Mouse (Mus musculus): Measurements from ENCODE around the gene D6Wsu163e. TPM values are rescaled to one million over a fixed set of nuclear protein-coding genes. Genes with fewer than 3 reads are reported as not detected.

D6Wsu163e gene
- polyA plus RNA-seq (2015; fragmentation: Nextera tagmentation; extraction: Ambion mirVana) = 29.2 and 30.5 TPM in 2 replicates

DNA sequence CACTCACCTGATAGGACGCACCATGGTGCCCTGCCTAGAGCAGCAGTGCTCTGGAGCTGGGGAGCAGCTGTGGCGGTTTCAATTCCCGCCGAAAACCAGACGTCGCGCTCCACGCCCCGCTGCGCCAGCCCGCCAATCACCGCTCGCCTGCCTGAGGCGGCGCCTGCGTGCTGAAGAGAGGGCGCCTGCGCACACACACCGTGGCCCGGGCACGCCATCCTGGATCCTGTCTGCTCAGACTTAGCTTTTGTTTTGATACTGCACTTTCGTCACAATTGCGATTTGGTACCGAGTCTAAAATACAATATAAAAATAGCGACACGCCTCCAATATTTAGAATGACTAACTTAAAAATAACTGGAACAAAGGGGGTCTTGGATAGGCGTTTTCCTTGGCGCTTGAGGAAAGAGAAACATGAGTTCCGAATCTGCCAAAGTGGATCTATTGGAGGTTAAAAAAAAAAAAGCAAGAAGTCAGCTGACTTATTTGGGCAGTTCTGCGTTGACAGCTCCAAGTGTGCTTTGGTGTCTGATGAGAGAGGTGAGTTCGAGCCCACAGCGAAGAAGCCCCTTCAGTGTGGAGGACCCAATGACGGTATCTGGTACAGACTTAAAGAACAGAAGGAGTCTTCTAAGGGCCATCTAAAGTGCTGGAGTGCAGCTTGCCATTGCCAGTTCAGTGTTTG is at the start of gene D6Wsu163e, which contains the start of gene Rad51ap1:
Gene D6Wsu163e (plus strand): TSS at position 476 of the 685 bp plus-strand sequence.
Gene Rad51ap1 (minus strand): TSS at position 101 of the 685 bp plus-strand sequence.
- Histone ChIP-seq H3K4me1 (peaks cover 22% of the 10 kb centered on the region), H3K36me3 (replicated peaks) (peaks cover 5% of the 10 kb centered on the region; the same call in 1 of the 2 replicates), H3K4me2 (peak within 1 kb of the TSS; percentile 92), H3K9me3 (no peaks in the 10 kb centered on the region), H3K4me3 (peak within 1 kb of the TSS; percentile 60), H3K27me3 (replicated peaks) (no peaks in the 10 kb centered on the region), H3K27ac (peak within 1 kb of the TSS; percentile 66), H3K9ac (peak within 1 kb of the TSS; percentile 53)
- WGBS = under 1% methylated on average over 33 of the region's 33 CpGs
- ATAC-seq (replicated peaks) = peak; percentile 98

DNA sequence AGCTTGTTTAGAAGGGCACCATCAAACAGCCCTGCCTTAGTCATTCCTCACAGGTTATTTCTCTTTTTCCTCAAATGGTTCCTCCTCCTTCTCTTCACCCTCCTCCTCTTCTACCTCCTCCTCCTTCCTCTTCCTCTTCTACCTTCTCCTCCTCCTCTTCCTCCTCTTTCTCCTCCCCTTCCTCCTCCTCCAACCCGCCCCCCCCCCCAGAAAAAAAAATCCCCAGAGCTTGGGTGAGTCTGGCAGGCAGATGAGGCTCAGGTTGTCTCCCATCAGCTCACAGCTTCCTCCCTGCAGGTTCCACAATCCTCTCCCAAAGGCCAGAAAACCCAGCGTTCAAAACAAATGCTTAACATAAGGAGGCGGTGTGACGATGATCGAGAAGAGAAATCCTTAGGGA is 32.4 kb upstream of the D6Wsu163e start:
- H3K27ac ChIP-seq = no peak overlapping the region
- H3K36me3 ChIP-seq (replicated peaks) = no peaks in the 10 kb centered on the region
- H3K4me3 ChIP-seq = no peak overlapping the region
- H3K27me3 ChIP-seq (replicated peaks) = no peaks in the 10 kb centered on the region
- no peaks in the 10 kb centered on the region for H3K4me1 ChIP-seq
- 75% methylated on average over 4 of the region's 5 CpGs for WGBS
- no peak for ATAC-seq (replicated peaks)
- no peaks in the 10 kb centered on the region for H3K9me3 ChIP-seq
- H3K4me2 ChIP-seq = no peak overlapping the region
- H3K9ac ChIP-seq = no peak overlapping the region

DNA sequence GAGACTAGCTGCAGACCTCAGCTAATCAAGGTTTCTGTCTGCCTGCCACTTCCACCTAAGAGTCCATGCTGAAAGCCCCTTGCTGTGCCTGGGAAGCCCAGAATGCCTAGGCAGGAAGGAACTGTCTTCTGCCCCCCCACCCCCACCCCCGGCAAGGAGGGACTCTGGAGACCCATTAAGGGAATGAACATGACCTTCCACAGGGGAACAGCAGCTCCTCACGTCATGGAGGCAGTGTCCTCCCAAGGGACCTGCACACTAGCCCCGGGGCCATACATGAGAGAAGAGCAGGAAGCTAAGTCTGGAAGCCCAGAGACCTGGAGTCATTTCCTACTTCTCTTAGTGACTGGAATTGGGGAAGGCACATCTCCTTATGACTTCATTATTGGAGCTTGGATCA is 31.9 kb upstream of the D6Wsu163e start:
- Histone ChIP-seq H3K4me2 (no peak overlapping the region), H3K27ac (no peak overlapping the region), H3K27me3 (replicated peaks) (no peaks in the 10 kb centered on the region), H3K36me3 (replicated peaks) (no peaks in the 10 kb centered on the region), H3K9ac (no peak overlapping the region), H3K4me3 (no peak overlapping the region), H3K9me3 (no peaks in the 10 kb centered on the region), H3K4me1 (no peaks in the 10 kb centered on the region)
- WGBS = 73% methylated on average over 3 of the region's 3 CpGs
- ATAC-seq (replicated peaks) = no peak

DNA sequence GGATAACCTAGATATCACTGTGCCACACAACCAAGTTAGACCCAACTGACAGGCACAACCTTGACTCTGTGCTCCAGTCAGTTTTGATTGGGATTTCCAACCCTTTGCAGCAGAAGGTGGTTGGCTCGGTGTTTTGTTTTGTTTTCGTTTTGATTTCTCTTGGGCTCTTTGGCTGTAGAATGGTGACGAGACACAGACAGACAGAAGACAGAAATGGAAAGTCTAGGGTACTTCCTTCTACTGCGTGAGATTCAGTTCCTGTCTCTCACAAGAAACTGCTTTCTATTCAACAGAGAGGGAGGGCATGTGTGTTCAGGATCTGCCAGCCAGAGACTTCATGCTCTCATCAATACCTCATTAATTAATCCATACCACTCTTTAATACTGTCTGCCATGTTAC is 29.0 kb upstream of the D6Wsu163e start:
- Histone ChIP-seq H3K36me3 (replicated peaks) (no peaks in the 10 kb centered on the region), H3K4me1 (no peaks in the 10 kb centered on the region), H3K27me3 (replicated peaks) (no peaks in the 10 kb centered on the region), H3K4me2 (no peak overlapping the region), H3K9me3 (no peaks in the 10 kb centered on the region), H3K4me3 (no peak overlapping the region), H3K27ac (no peak overlapping the region), H3K9ac (no peak overlapping the region)
- ATAC-seq (replicated peaks) = no peak
- 87% methylated on average over 4 of the region's 4 CpGs for WGBS

DNA sequence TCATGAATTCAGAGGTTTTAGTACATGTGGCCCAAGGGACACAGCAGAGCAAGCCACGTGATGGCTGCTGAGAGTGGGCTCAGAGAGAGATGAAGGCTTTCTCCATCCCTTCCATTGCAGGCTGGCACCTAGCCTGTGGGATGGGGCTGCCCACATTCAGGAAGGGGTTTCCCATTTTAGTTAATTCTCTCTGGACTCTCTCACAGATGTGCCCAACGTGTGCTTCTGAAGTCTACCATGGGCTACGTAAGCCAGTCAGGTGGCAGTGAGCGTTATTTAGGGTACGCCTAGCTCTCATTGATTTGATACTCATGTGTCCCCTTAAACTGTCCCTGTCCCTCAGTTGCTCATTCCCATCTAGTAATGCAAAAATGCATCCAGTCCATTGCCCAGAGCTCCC is 24.8 kb upstream of the D6Wsu163e start:
- Histone ChIP-seq H3K27ac (no peak overlapping the region), H3K4me3 (no peak overlapping the region), H3K9ac (no peak overlapping the region), H3K27me3 (replicated peaks) (no peaks in the 10 kb centered on the region), H3K36me3 (replicated peaks) (no peaks in the 10 kb centered on the region), H3K9me3 (no peaks in the 10 kb centered on the region), H3K4me2 (no peak overlapping the region), H3K4me1 (no peaks in the 10 kb centered on the region)
- ATAC-seq (replicated peaks) = no peak
- whole genome bisulfite sequencing = 84% methylated on average over 5 of the region's 5 CpGs

DNA sequence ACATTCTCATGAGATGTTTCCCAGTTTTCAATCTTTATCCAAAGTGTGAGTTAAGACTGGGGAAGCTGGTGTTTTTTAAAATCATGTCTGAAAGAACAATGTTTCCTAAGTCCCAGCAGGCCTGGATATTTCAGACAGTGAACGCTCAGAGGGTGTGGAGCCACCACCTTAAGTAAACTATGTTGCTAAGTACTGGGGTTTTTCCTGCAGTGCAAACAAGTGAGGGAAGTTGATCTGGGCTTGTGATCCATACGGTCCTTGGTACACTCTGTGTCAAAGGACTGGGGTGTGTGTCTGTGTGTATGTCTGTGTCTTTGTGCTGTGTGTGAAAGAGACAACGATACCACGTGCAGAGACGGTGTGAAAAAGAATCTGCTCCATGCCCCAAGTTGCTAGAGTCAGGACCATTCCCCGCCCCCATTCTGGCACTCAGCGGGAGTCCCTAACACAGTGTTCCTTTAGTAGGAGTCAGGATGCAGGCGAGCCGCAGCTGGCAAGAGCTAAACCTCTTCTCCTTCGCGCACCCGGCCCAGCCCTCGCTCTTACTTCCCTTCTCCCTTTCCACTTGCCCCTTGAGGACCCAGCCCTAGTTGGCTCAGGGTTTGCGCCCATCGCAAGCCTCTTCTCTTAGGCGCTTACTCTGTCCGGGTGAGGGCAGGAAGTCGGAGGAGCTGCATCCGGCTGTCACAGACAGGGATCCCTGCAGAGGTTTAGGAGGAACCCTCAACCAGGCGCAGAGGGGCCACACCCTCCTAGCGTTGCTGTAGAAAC is 18.5 kb upstream of the D6Wsu163e start, which contains the start of gene Dyrk4:
Gene Dyrk4 (minus strand): TSS at position 729 of the 771 bp plus-strand sequence.
- H3K9ac ChIP-seq = no peak within 1 kb of the TSS
- WGBS = 5% methylated on average over 21 of the region's 21 CpGs
- H3K27me3 ChIP-seq (replicated peaks) = no peaks in the 10 kb centered on the region
- 0 out of 2 replicates have a peak within 1 kb of the TSS, but pooled peaks have one; percentile 9 for H3K4me3 ChIP-seq
- H3K9me3 ChIP-seq = no peaks in the 10 kb centered on the region
- no peaks in the 10 kb centered on the region for H3K4me1 ChIP-seq
- peak within 1 kb of the TSS; percentile 32 for H3K4me2 ChIP-seq
- H3K27ac ChIP-seq = no peak within 1 kb of the TSS
- H3K36me3 ChIP-seq (replicated peaks) = no peaks in the 10 kb centered on the region
- no peak for ATAC-seq (replicated peaks)

DNA sequence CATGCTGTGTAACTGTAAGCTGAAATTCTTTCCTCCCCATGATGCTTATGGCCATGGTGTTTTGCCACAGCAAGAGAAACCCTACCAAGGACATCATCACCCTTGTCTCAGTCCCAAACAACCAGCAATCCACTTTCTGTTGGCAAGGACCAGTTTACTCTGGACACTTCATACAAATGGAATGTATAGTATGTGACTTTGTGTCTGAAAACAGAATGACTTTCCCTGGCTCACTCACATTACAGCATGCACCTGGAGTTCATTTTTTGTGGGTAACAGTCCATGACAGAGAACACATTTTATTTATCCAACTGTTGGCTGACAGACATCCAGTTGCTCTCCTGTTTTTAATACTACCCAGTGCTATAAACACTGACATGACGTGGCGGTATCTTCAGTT is 6.9 kb upstream of the D6Wsu163e start:
- H3K9ac ChIP-seq = no peak overlapping the region
- no peak overlapping the region for H3K4me2 ChIP-seq
- no peaks in the 10 kb centered on the region for H3K36me3 ChIP-seq (replicated peaks)
- H3K9me3 ChIP-seq = no peaks in the 10 kb centered on the region
- no peak overlapping the region for H3K4me3 ChIP-seq
- H3K27me3 ChIP-seq (replicated peaks) = no peaks in the 10 kb centered on the region
- 98% methylated on average over 2 of the region's 2 CpGs for WGBS
- H3K4me1 ChIP-seq = 0 out of 2 replicates have a peak, but pooled peaks cover under 1% of the 10 kb centered on the region
- no peak for ATAC-seq (replicated peaks)
- H3K27ac ChIP-seq = no peak overlapping the region

DNA sequence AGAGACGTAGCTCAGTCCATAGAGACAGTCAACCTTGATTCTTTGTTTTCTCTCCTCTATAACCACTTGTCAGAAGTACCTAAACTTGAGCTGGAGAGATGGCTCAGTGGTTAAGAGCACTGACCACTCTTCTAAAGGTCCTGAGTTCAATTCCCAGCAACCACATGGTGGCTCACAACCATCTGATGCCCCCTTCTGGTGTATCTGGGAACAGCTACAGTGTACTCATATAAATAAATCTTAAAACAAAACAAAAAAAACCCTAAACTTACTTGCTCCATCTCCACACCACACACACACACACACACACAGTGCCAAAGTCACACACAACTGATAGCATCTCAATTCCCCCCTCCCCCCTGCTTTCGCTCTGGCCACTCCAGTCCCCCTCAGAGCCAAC is 1.7 kb upstream of the D6Wsu163e start:
- Histone ChIP-seq H3K9me3 (no peaks in the 10 kb centered on the region), H3K4me2 (peak overlapping the region; percentile 92; the same call in 1 of the 2 replicates), H3K4me1 (peaks cover 22% of the 10 kb centered on the region), H3K9ac (no peak overlapping the region), H3K4me3 (no peak overlapping the region), H3K36me3 (replicated peaks) (0 out of 2 replicates have a peak, but pooled peaks cover 5% of the 10 kb centered on the region), H3K27me3 (replicated peaks) (no peaks in the 10 kb centered on the region), H3K27ac (no peak overlapping the region)
- WGBS = 82% methylated on average over 2 of the region's 2 CpGs
- ATAC-seq (replicated peaks) = no peak

DNA sequence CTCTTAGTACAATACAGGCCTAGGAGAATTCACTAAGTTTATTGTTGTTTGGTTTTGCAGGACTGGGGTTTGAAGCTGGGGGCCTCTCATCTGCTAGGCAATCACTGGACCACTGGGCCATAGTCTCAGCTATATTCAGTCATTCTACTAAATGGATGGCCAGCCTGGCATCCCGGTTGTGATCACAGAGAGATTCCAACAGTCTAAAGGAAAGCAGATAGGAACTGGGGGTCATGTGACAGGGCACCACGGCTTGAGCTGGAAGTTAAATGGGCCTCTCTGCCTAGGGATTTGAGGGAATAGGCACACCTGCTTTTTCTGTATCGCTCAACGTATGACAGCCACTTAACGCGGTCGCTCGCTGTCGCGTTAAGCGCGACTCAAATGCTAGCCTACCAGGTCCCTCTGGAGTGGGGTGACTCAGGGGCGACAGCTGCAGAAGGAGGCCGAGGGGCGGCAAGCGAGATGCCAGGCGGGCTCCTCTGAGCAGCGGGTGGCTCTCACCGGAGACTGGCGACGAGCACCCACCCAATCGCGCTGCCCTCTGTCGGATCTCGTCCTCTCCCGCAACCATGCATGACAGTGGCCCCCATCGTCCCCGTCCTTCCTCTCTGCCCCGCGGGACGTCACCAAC is 792 bp upstream of the D6Wsu163e start:
- Histone ChIP-seq H3K4me2 (peak overlapping the region; percentile 92), H3K4me3 (peak overlapping the region; percentile 60), H3K27me3 (replicated peaks) (no peaks in the 10 kb centered on the region), H3K9me3 (no peaks in the 10 kb centered on the region), H3K36me3 (replicated peaks) (0 out of 2 replicates have a peak, but pooled peaks cover 5% of the 10 kb centered on the region), H3K9ac (peak overlapping the region; percentile 41), H3K4me1 (peaks cover 22% of the 10 kb centered on the region), H3K27ac (no peak overlapping the region; the same call in 1 of the 2 replicates)
- WGBS = 1% methylated on average over 31 of the region's 31 CpGs
- ATAC-seq (replicated peaks) = no peak

DNA sequence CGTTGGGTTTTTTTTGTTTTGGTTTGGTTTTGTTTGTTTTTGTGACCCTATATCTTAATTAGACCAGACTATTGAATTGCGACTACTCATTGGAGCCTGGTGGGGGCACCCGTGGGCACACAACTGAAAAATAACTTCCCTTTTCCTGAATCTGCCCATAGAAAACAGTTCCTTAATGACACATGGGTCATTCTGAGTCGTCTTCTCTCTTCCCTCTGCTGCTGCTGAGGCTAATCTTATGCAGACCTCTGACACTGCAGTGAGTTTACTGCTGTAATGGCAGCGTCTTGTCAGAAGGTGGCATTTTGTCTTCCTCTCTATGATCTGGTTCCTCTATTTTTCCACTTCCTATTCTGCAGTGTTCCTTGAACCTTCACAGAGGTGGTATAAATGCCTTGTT is 689 bp downstream of the D6Wsu163e start:
- WGBS = 7% methylated on average over 5 of the region's 5 CpGs
- H3K27ac ChIP-seq = peak overlapping the region; percentile 66
- no peak for ATAC-seq (replicated peaks)

DNA sequence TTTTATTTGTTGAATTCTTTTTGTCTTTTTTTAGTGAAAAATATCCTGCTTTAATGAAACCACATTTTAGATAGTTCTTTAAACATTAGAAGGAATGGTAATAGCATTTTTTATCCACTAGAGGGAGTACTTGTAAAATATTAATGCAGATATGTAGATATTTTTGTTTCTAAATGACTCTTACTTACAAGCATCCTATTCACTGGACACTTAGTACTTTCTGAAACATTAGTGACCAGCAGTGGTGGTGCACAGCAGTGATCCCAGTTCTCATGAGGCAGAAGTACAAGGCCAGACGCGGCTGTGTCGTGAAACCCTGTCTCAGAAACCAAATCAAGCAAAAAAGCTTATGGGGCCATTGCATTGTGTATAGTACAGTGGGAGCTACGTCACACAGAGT is 8.6 kb downstream of the D6Wsu163e start:
- ATAC-seq (replicated peaks) = no peak
- WGBS = 87% methylated on average over 4 of the region's 4 CpGs
- Histone ChIP-seq H3K36me3 (replicated peaks) (peaks cover 33% of the 10 kb centered on the region; the same call in 1 of the 2 replicates), H3K9ac (no peak overlapping the region), H3K4me1 (no peaks in the 10 kb centered on the region), H3K4me2 (no peak overlapping the region), H3K27ac (no peak overlapping the region), H3K9me3 (no peaks in the 10 kb centered on the region), H3K4me3 (no peak overlapping the region), H3K27me3 (replicated peaks) (no peaks in the 10 kb centered on the region)

More for the DNA sequence above, 689 bp downstream of the D6Wsu163e start:
- no peaks in the 10 kb centered on the region for H3K27me3 ChIP-seq (replicated peaks)
- H3K4me2 ChIP-seq = peak overlapping the region; percentile 92
- no peaks in the 10 kb centered on the region for H3K9me3 ChIP-seq
- H3K9ac ChIP-seq = peak overlapping the region; percentile 53; the same call in 1 of the 2 replicates
- peak overlapping the region; percentile 60 for H3K4me3 ChIP-seq
- peaks cover 22% of the 10 kb centered on the region for H3K4me1 ChIP-seq
- H3K36me3 ChIP-seq (replicated peaks) = peaks cover 7% of the 10 kb centered on the region; the same call in 1 of the 2 replicates

DNA sequence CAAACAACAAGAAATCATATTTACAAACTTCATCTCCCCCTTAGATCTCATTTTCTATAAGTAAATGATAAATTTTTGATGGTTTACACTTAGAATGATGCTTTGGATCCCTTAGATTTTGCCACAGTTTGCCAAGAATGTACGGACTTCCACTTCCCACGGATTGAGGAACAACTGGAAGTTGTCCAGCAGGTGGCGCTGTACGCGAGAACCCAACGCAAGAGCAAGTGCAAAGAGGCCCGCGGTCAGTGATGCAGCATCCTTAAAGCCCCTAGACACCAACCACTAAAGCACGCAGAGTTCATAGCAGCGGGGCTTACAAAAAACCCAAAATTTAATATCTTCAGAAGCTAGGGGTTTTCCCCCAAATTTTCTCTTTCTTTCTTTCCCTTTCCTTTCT is 16.0 kb downstream of the D6Wsu163e start:
- H3K4me2 ChIP-seq = no peak overlapping the region
- H3K27ac ChIP-seq = no peak overlapping the region
- no peaks in the 10 kb centered on the region for H3K9me3 ChIP-seq
- ATAC-seq (replicated peaks) = 0 out of 2 replicates have a peak, but pooled peaks have one; percentile 54
- H3K4me1 ChIP-seq = no peaks in the 10 kb centered on the region
- H3K36me3 ChIP-seq (replicated peaks) = peaks cover 36% of the 10 kb centered on the region
- no peak overlapping the region for H3K4me3 ChIP-seq
- 9% methylated on average over 10 of the region's 10 CpGs for WGBS
- H3K9ac ChIP-seq = no peak overlapping the region
- no peaks in the 10 kb centered on the region for H3K27me3 ChIP-seq (replicated peaks)
